Mouse (Mus musculus): ENCODE results near the gene Gpr3.

Gpr3 gene

DNA sequence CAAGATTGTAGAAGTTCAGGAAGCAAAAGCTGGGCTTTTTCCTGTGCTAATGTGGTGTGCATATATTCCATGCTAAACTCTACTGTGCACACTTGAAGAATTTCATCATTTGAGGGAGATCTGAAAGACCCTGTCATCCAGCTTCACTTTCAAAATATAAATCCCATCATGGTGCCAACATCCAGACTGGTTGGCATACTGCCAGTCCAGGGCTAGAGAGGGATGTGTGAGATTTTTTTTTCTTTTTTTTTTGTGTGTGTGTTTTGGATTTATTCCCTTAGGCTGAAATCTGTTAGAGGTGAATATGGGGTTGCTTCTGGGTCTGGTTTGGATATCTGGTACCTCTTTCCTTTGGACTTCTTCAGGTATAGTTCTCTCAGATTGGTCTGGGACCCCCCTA is 41.7 kb downstream of the Gpr3 start:
- no peak for DNase-seq (ENCODE audit: extremely low read depth, low read depth)

GRCm38 (mm10) chr4:133170056-133170524 is 42.2 kb downstream of the Gpr3 start:
- peak; percentile 86 for DNase-seq (ENCODE audit: extremely low read depth, low read depth)

DNA sequence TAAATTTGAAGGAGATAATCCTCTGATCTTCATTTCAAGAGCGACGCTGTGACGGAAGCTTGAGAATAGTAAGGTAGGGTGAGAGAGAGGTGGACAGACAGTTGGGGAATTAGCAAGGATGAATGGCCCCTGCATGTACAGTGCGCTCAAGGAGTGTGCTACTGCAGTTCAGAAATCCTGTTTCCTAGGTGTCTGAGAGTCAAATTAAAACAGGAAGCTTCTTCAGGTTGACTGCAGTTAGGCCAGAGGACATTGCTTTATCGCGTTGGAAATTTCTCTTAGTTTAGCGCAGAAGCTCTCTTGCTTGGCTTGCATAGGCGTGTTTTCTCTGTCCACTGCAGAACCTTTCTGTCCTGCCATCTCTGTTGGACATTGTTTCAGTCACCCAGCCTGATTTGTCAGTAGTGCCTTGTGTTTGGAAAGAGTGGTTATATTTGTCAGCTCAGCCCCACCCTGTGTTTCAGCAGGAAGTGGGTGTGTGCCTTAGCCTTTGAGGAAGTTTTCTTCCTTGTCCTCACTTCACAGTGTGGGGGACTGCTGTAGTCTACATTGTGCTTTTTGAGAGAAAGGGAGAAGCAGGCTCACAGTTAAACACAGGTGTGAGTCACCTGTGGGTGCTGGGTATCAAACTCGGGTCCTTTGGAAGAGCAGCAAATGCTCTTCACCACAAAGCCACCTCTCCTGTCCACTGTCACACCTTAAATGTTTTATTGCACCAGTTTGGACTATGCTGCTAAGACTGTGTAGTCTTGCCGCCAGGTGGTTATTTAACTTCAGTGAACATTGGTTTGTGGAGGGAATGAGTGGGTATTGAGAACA is 42.9 kb downstream of the Gpr3 start:
- DNase-seq (ENCODE audit: extremely low read depth, low read depth): peak; percentile 75

DNA sequence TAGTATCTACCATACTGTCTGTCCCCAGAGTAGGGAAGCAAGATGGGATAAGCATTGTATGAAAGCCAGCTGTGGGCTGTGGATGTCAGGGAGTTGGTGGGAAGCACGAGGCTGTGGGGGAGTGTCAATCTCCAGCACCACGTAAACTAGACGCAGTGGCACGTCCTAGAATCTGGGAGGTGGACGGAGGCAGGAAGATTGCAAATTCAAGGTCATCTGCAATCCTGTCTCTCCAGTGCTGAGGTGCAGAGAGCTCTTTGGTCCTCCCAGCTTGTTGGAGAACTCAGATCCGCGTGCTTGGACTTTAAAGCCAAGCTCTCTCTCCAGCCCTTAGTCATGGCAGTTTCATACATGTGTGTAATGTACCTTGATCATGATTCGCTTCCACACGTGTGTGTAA is 45.6 kb downstream of the Gpr3 start:
- DNase-seq (ENCODE audit: extremely low read depth, low read depth): no peak

DNA sequence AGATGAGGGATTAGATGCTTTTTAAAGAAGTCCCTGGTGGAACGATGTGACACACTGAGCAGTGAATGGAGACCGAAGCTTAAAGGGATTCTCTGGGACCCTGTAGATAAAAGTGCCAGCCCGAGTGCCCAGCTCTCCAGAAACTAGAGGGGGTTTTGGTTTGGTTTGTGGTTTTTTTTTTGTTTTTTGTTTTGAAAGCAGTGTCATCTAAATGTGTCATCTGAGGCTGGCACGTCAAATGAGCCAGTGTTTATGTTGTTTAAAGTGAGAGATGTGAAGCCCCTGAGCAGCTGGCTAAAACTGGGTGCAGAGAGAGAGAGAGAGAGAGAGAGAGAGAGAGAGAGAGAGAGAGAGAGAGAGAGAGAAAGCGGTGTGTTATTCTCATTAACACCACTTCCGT is 50.1 kb downstream of the Gpr3 start:
- no peak for DNase-seq (ENCODE audit: extremely low read depth, low read depth)

- no peak for DNase-seq (ENCODE audit: extremely low read depth, low read depth)
Observed at GRCm38 (mm10) chr4:133160821-133161220, 51.5 kb downstream of the Gpr3 start.

- no peak for DNase-seq (ENCODE audit: extremely low read depth, low read depth)
Observed at GRCm38 (mm10) chr4:133160211-133160610, 52.1 kb downstream of the Gpr3 start.

DNA sequence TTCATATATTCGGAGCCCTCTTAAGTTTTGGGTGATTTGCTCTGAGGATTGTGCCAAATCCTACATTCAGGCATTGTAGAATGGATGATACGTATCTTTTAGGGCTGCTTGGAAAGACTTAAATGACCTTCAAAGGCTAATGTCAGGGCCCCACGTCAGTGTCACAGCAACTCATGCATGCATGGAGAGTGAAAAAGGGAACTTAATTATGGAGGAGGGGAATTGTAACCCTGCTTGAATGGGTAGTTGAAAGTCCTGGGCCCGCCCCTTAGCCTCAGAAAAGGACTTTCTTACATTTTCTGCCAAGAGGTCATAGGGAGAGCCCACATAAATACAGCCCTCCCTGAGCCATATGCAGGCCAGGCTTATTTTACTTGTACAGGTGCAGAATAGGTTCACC is 52.7 kb downstream of the Gpr3 start:
- peak; percentile 32 for DNase-seq (ENCODE audit: extremely low read depth, low read depth)

Measured in MEL-GATA-1-ER (cell line).